Mouse (Mus musculus) liver, adult 2 months (tissue): Measurements from ENCODE around the gene Elmo2.

Source experiments
- CTCF ChIP-seq: fragments of 200-500 bp; IDR thresholded peaks from 2 replicates; pipeline ENCODE4 v1.5.1; 2011; ENCODE audit warnings: low read depth, low read length, control low read depth
- POLR2A ChIP-seq: fragments of 200-500 bp; IDR thresholded peaks from 2 replicates; pipeline ENCODE4 v1.6.1; 2011; ENCODE audit warnings: low read length, control low read depth; ENCODE audit not compliant: insufficient read depth; ENCODE audit errors: extremely low read depth

DNA sequence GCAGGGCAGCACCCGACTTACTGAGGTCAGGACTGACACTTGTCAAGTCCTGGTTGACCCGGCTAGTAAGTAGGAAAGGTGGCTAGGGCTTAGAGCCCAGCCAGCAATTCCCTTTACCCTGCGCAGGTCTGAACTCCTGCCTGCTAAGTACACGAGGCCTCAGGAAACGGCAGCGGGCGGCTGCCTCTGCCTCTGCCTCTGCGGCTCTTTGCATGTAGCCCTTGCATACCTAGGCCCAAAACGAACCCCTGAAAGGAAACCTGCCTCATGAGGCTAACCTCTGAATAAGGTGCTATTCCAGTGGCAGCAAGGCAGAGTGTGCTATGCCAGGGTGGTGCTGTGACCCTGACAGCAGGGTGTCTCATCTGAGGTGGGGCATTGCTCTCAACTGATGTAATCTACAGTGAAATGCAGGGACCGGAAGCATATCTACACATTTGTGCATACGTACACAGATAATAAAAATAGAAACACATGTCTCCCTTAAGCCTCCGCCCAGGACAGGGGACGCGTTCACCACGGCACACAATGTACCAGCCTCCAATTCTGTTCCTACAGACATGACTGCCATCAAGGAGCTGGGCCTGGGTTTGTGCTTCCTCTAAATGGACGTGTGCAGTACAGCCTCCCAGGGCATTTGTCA, 8.5 kb downstream of the Elmo2 start:
- TF ChIP-seq CTCF (no peak), POLR2A (no peak)
